Mouse (Mus musculus): ENCODE results near the gene D1Ertd622e. TPM values are rescaled to one million over a fixed set of nuclear protein-coding genes. Genes with fewer than 3 reads are reported as not detected.

D1Ertd622e gene
- total RNA-seq, 1 experiment from 2014 or later = 115 TPM

DNA sequence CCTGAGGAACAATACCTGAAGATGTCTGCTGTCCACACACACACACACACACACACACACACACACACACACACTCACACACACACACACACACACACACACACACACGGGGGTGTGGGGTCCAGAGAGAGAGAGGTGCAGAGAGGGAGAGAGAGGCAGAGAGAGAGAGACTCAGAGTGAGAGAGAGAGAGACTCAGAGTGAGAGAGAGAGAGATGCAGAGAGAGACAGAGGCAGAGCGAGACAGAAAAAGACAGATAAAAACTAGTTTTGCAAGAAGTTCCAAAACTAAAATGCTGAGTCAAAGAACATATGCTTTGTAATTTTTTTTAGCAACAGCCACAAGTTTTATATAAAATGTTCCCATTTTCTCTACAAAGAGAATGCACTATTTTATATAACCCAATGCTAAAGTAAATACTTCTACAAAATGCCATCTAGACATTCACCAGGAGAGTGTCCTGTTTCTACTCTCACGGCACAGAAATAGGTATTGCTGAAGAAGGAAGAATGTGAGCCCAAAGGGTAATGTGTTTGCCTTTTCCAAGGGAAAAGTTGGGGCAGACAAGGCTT, 11.2 kb downstream of the D1Ertd622e start:
- no peak for ATAC-seq (replicated peaks; ENCODE audit: insufficient number of reproducible peaks, low FRiP score, low TSS enrichment, poor library complexity, severe bottlenecking)

DNA sequence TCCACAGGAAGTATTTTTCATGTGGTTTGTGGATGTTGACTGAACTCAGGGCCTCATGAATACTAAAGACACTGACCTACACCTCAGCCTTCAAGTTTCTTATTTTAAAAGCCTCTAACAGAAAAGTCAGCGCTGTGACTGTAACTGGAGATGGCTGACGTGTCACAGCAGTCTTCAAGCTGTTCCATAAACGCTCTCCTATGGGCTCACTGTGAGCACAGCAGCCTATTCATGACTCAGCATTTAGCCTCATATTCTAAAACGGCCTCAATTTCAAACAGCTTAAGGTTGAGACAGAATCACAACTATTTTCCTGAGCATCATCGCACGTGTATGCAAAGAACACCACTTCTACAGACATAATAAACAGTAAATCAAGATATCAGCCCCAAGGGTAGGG, 11.8 kb downstream of the D1Ertd622e start:
- no peak for ATAC-seq (replicated peaks; ENCODE audit: insufficient number of reproducible peaks, low FRiP score, low TSS enrichment, poor library complexity, severe bottlenecking)

DNA sequence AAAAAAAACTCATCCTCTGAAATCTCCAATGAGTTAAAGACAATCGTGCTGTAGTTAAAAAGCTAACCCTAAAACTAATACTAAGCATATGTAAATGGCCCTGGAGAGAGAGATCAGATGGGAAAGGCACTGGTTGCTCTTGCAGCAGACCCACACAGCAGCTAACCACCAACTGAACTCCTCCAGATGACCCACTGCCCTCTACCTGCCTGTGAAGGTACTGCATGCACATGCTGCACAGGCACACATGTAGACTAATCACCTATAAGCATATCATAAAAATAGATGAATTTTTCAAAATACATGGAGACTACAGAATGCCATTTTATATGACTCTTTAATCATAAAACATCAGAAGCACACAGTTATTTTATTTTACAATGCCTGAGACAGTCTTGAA, 14.8 kb downstream of the D1Ertd622e start:
- 0 out of 2 replicates have a peak, but pooled peaks have one; percentile 49 for ATAC-seq (replicated peaks; ENCODE audit: insufficient number of reproducible peaks, low FRiP score, low TSS enrichment, poor library complexity, severe bottlenecking)

DNA sequence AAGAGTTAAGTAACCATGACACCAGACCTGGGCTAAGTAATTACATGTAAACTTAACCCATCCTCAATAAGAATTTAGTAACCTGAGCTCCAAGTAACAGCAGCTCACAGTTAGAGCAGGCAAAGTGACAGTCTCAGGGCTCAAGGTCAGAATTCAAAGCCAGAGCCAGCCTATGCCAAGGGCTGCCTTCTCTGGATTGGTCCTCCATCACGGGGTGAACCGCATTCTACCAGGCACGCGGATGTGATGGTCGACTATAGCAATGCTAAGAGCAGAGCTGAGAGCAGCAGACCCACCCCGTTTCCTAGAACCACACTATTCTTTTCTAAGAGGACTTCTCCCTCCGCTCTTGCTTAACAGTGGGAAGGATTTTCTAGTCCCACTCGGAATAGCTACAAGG, 27.8 kb downstream of the D1Ertd622e start:
- no peak for ATAC-seq (replicated peaks; ENCODE audit: insufficient number of reproducible peaks, low FRiP score, low TSS enrichment, poor library complexity, severe bottlenecking)

DNA sequence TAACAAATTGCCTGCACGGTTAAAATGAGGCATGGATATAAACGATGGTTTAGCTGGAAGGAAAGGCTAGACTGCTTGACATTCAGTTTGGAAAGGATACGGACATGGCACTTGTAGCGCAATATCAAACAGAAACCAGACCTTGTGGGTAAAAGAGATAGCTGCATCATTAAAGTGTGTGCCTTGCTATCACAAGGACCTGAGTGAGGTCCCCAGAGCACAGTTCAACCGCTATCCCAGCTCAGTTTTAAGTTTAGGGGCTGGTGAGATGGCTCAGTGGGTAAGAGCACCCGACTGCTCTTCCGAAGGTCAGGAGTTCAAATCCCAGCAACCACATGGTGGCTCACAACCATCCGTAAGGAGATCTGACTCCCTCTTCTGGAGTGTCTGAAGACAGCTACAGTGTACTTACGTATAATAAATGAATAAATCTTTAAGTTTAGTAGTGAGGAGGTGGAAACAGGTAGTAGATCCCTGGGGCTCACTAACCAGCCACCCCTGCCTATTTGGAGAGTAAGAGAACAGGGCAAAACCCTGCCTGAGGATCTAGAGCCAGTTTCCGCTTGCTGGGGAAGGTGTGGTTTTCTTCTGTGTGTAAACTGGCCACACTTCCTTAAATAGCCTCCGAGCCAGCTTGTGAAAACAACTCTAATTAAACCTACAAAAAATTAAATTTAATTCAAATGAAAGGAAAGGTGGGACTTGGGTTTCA, 29.2 kb downstream of the D1Ertd622e start:
- peak; percentile 82 for ATAC-seq (replicated peaks; ENCODE audit: insufficient number of reproducible peaks, low FRiP score, low TSS enrichment, poor library complexity, severe bottlenecking)

DNA sequence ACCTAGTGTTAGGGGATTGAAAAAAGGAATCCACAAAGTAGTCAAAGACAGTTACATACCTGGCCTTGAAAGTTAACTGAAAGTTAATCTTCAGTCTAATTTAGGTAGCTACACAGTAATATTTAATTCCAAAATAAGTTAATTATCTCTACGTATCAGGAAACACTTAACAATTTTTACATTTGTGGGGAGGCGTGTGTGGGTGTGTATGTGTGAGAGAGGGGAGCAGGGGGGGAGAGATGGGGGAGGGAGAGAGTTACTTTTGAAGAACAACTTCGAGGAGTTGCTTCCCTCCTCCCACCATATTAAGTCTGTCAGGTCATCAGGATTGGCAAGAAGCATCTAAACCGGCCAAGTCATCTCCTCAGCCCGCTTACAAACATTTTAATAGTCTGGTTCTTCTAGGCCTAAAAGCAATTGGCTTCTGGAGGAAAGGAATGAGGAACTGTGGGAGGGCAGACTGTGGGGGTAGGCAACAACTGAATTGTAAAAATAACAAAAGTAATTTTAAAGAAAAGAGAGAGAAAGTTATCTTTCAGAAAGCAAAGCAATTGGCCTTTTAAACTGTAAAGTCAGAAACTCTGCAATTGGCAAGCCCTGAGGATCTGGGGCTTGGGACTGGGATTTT, 29.9 kb downstream of the D1Ertd622e start:
- no peak for ATAC-seq (replicated peaks; ENCODE audit: insufficient number of reproducible peaks, low FRiP score, low TSS enrichment, poor library complexity, severe bottlenecking)

DNA sequence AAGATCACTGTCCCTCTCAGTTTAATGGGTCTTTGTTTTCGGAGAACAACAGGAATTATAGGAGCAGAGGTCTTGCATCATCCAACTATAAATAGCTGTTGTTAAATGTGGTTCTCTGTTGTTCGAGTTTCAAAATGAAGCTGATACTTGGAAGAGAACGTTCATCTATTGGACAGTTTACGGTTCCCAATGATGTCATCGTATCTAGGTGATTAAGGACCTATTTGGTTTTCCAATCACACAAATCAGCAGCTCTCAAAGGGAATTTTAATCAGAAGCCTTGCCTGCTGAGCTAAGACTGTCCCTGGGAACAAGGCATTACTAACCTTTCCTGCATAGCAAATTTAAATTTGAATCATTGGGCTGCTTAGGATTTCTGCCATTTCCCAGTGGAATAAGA, 31.7 kb downstream of the D1Ertd622e start:
- ATAC-seq (replicated peaks; ENCODE audit: insufficient number of reproducible peaks, low FRiP score, low TSS enrichment, poor library complexity, severe bottlenecking) = no peak

DNA sequence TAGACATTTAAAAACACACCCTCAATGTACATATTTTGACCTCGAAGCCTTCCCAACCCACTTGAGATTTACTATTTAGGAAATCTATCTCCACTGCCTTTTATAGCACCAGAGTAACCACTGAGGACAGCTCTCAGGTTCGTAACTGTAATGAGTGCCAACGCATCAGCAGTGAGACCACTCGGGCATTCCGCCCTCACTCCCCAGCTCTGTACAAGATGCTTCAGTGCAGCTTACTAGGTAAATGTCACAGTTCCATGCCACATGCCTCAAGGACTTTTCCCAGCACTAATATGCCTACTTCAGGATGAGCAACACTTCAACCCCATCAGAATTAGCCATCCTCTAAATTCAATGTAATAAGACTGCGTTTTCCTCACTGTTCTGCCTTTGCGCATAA, 33.0 kb downstream of the D1Ertd622e start:
- no peak for ATAC-seq (replicated peaks; ENCODE audit: insufficient number of reproducible peaks, low FRiP score, low TSS enrichment, poor library complexity, severe bottlenecking)

DNA sequence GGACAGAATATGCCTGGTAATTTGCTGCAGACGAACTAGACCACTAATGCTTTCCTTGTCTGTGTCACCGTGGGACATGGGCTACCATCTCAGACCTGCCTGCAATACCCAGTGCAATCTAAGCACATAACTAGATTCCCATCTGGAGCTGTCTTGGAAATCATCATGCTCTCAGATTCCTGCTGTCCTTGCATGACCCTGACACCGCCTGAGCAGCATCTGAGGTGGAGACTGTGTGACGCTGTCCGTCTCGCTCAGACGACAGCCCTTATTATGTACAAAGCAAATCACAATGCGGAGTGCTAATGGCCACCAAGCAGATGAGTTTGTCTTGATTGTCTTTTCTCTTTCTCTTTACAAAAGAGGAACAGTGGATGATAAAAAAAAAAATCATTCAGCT, 33.9 kb downstream of the D1Ertd622e start:
- ATAC-seq (replicated peaks; ENCODE audit: insufficient number of reproducible peaks, low FRiP score, low TSS enrichment, poor library complexity, severe bottlenecking) = no peak

DNA sequence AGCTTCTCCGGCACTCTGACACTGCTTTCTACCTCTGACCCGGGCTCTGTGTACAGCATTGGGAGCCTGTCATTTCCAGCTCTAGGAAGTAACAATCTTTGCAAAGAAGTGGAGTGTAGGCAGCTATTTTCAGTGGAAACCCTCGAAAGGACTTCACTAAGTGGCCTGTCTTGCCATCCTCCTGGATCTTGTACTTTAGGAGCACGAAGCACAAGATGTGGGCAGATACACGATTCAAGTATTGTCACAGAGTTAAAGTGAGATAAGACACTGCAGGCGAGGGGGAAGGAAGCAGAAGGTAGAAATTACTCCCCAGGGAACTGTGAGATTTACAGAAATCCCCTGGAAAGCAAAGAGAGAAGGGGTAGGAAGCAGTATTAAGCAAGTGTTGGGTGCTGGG, 36.4 kb downstream of the D1Ertd622e start:
- no peak for ATAC-seq (replicated peaks; ENCODE audit: insufficient number of reproducible peaks, low FRiP score, low TSS enrichment, poor library complexity, severe bottlenecking)

DNA sequence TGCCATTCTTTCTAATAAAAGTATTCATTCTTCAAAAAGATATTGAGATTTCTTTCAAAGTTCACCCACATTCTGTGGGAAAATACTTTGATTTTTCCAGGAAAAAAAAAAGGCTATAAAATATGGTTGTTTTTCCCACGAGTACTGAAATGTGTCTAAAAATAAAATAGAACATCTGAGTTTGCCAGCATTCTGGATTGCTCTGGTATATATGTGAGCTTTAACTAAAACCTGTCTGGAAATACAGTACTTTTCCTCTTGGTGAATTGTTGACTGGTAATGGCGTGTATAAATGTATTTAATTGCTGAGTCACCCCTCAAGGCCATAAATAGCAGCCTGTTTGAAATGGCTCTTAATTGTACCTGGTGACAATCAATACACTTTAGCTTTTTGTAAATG, 37.5 kb downstream of the D1Ertd622e start:
- ATAC-seq (replicated peaks; ENCODE audit: insufficient number of reproducible peaks, low FRiP score, low TSS enrichment, poor library complexity, severe bottlenecking) = no peak

DNA sequence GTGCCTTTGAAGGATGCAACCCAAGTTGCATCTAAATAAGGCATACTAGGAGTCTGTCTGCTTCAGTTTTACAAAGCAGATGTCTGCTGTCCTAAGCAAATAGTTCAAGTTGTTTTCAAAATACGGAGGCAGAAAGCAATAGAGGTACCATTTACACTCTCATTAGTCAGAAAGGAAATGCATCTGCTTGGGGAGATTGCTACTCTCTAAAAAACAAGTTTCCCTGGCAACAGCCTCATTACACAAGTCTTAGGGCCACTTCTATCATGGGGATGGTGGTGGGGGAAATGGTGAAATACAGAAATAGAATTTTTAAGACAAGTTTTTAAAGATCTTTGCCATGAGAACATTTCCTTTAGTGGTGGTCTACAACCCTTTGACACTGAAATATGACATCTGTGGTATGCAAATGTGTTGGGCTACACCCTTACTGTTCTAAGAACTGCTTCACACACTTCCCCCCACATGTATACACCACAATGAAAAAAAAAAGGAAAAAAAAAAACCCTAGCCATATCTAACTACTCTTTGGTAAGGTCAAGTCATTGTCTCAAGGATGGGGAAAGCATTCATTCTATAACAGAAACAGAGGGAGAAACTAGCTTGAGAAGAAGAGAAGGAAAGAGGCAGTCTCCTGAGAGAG, 38.5 kb downstream of the D1Ertd622e start:
- peak; percentile 69 for ATAC-seq (replicated peaks; ENCODE audit: insufficient number of reproducible peaks, low FRiP score, low TSS enrichment, poor library complexity, severe bottlenecking)

DNA sequence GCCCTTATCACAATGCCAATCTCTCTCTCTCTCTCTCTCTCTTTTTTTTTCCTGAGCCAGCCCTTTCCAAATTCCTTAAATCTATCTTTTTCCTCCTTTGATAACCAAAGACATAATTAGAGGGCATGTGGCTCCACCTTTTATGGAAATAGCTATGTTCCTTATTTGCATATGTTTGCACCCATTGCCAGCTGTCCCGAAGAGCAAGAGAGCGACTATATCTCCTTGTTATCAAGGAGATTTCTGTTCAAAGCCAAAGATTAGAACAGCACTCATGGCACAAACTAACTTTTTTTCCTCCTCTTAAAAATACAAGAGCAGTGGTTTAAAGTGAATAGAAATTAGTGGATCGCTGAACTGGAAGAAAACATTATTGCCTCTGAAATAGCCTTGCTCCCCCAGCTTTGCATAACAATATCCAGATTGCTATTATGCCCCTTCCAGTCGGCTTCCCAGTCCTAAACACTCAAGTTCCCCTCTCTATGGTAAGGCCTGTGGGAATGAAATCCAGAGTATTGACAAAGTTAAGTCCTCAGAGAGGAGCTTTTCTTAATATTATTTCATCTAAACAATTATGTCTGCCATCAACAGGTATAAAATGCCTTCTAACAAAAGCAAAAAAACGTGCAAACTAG, 39.2 kb downstream of the D1Ertd622e start:
- no peak for ATAC-seq (replicated peaks; ENCODE audit: insufficient number of reproducible peaks, low FRiP score, low TSS enrichment, poor library complexity, severe bottlenecking)

DNA sequence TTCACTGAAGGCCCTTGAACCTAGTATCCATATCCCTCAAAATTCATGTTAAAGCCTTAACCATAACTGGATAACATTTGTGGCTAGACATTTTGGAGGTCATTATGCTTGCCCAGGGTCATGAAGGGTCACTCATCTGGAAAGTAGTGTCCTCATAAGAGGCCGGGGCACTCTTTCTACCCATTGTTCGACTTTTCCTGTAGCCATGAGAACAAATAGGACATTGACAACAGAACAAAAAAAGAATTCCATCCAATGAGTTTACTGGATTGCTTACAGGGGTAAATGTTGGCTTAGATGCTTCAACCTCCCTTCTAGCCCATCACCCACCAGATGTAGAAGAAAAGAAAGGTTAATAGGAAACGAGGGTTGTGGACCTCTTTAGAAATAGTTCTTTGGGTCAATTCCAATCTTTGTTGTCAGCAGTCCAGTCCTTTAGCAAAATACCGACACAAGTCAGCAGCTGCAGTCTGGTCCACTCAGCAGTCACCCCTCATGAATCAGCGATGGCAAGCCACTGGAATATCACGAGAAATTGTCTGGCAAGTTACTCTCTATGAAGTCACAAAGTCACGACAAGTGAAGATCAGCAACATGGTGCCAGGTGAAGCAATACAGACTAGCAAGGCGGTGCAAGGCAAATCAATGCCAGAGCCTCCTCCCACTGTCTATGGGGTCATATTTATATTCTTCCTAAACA, 42.1 kb downstream of the D1Ertd622e start:
- no peak for ATAC-seq (replicated peaks; ENCODE audit: insufficient number of reproducible peaks, low FRiP score, low TSS enrichment, poor library complexity, severe bottlenecking)

DNA sequence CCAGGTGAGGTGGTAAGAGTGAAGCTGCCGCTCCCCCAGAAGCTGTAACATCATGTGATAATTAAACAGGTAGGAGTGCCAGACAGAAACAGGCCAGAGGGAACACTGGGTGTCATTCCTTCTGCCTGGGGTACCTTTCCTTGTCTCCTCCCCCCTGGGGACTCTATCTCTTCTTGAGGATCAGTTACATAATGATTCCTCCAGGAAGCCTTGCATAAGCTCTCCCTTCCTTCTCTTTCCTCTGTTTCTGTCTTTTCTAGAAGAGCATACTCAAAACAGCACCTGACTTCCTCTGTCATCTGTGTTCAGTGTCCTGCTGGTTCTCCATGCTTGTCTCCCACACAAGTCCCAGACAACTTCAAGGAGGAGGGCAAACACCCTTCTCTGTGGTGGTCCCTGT, 46.3 kb downstream of the D1Ertd622e start:
- ATAC-seq (replicated peaks; ENCODE audit: insufficient number of reproducible peaks, low FRiP score, low TSS enrichment, poor library complexity, severe bottlenecking) = no peak

DNA sequence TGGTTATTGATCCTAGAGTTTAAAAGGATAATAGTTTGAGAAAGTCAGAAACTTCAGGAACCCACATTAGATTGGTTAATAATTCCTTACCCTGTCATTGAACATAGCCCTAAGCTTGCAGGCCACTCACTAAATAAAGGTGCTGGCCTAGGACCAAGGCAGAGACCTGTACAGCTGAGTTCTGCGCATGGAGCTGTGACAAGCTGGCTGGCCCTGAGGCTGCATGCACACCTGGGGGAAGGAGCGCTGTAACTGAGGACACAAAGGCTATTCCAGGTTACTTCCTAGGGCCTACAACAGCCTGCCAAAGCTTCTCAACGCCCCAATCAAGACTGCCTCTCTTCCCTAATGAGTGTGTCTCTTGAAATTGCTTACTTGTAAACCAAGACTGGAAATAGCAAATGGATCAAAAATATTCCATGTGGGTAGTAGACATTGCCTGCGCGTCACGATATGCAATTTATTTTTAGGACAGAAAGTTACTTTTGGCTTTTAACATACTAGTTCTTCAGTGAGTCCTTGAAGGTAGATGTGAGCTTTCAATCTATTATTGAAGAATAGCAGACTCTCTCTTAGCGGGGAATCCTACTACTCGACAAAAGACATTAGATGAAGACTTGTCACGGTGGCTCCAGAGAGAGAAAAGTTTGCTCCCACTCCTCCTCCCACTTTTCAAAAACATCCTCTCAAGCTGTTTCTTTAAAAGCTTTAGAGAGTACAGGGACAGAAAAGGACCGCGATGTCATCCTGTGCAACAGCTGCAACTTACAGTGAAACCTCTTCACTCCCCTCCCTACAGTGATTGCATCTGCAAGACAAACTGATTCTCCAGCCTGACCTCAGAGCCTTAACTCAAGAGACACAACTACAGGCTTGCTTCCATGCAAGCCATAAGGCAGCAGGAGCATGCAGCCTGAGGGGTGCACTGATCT, 47.1 kb downstream of the D1Ertd622e start:
- no peak for ATAC-seq (replicated peaks; ENCODE audit: insufficient number of reproducible peaks, low FRiP score, low TSS enrichment, poor library complexity, severe bottlenecking)

DNA sequence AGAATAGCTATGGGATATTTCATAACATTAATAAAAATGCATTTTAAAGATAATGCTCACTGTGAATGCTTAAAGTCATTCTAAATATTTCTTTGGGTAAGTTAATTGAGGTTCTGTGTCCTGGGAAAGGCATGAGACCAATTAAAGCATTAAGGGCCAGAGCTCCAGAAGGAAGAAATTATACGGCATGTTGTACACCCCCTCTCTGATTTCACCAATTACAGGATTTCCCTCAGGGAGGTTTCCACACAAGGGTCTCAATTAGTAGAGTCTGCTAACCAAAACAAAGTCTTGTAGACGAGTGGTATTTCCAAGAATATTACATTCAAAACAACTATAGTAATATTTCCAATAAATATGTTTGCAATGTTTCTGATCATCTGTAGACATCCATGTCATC, 50.1 kb downstream of the D1Ertd622e start:
- no peak for ATAC-seq (replicated peaks; ENCODE audit: insufficient number of reproducible peaks, low FRiP score, low TSS enrichment, poor library complexity, severe bottlenecking)

DNA sequence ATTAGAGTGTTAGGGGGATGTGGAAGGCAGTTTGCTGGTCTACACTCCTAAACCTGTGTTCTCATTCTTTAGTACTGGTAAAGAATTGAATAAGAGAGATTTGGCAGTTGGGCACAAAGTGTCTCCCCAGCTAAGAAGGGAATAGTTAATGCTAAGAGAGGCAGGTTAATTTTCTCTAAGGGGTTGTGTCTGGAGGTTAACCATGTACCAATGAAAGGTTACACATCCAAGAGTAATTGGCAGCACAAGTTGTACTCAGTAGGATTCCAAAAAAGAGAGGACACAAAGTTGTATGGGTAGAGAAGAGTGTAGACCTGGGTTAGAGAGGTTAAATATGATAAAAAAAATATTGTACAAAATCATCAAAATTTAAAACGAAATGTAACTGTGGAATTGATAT, 58.5 kb downstream of the D1Ertd622e start:
- no peak for ATAC-seq (replicated peaks; ENCODE audit: insufficient number of reproducible peaks, low FRiP score, low TSS enrichment, poor library complexity, severe bottlenecking)

All from monocyte, adult 5-6 weeks (primary cell).